In genomic region chr11:19010396-19010811, GRCm38 (mm10) we compare ENCODE assay signal across 8 mouse cellular contexts. TPM values are rescaled to one million over a fixed set of nuclear protein-coding genes. Genes with fewer than 3 reads are reported as not detected.
DNase-seq lines count a peak whose midpoint lies in the region; ATAC-seq lines count a peak whose summit lies in the region.

No protein-coding gene starts in this region.

- H3K4me1 ChIP-seq in lung, embryonic 16.5 days (replicated peaks; ENCODE audit: control insufficient read depth, insufficient read depth, low read length), result peaks cover 9% of the 10 kb centered on the region; the same call in 1 of the 2 replicates
- peaks cover 46% of the 10 kb centered on the region for H3K4me1 ChIP-seq in heart, embryonic 15.5 days (replicated peaks)

- no peak for ATAC-seq in lung, embryonic 16.5 days (ENCODE audit: low read depth)
- ATAC-seq in heart, embryonic 15.5 days (replicated peaks; ENCODE audit: insufficient number of reproducible peaks, insufficient read depth, low FRiP score, low read depth), result no peak

- H3K27ac ChIP-seq in lung, embryonic 16.5 days (ENCODE audit: low read length), result peak overlapping the region; percentile 47
- peak overlapping the region; percentile 77 for H3K27ac ChIP-seq in heart, embryonic 15.5 days

- H3K9me3 ChIP-seq in lung, embryonic 16.5 days (ENCODE audit: control insufficient read depth, low read length), result no peaks in the 10 kb centered on the region
- no peaks in the 10 kb centered on the region for H3K9me3 ChIP-seq in heart, embryonic 15.5 days (replicated peaks)

- peak overlapping the region; percentile 37 for H3K4me3 ChIP-seq in lung, embryonic 16.5 days (ENCODE audit: low read length)
- H3K4me3 ChIP-seq in heart, embryonic 15.5 days, result peak overlapping the region; percentile 32

- H3K27me3 ChIP-seq in lung, embryonic 16.5 days (ENCODE audit: control insufficient read depth, insufficient read depth, low read depth, low read length), result no peaks in the 10 kb centered on the region
- no peaks in the 10 kb centered on the region for H3K27me3 ChIP-seq in heart, embryonic 15.5 days

- peak overlapping the region; percentile 65 for H3K4me2 ChIP-seq in lung, embryonic 16.5 days (ENCODE audit: low read depth, low read length)
- H3K4me2 ChIP-seq in heart, embryonic 15.5 days, result peak overlapping the region; percentile 62

- DNase-seq in lung, postnatal 25 days (ENCODE audit: low spot score), result no peak
- DNase-seq in embryo, embryonic 10 days (ENCODE audit: low spot score), result peak; percentile 62
- DNase-seq in lung, postnatal 10 days, result peak; percentile 53
- no peak for DNase-seq in right cerebral cortex, postnatal 10 days (ENCODE audit: low spot score in 2 of 2)
- DNase-seq in layer of hippocampus, adult 9-11 months, result no peak
- DNase-seq in layer of hippocampus, adult 18-20 months (ENCODE audit: low spot score in 2 of 2), result no peak

- peak overlapping the region; percentile 65 for H3K9ac ChIP-seq in lung, embryonic 16.5 days (ENCODE audit: low read length)
- H3K9ac ChIP-seq in heart, embryonic 15.5 days, result peak overlapping the region; percentile 52

- H3K36me3 ChIP-seq in lung, embryonic 16.5 days (ENCODE audit: control insufficient read depth, insufficient read depth, low read length), result peaks cover 2% of the 10 kb centered on the region; the same call in 1 of the 2 replicates
- no peaks in the 10 kb centered on the region for H3K36me3 ChIP-seq in heart, embryonic 15.5 days

- WGBS in lung, embryonic 16.5 days, result 23% methylated on average over 14 of the region's 14 CpGs
- WGBS in heart, embryonic 15.5 days, result 13% methylated on average over 14 of the region's 14 CpGs

RNA-seq across cellular contexts. Expression of gene Meis1, which starts 8.4 kb away (rescaled TPM):
- polyA plus RNA-seq in lung, embryonic 16.5 days (2015; fragmentation: Nextera tagmentation; extraction: Ambion mirVana), result 94.4 and 99.9 TPM in 2 replicates
- 51.8 and 67.7 TPM in 2 replicates for polyA plus RNA-seq in heart, embryonic 15.5 days (2015; fragmentation: Nextera tagmentation; extraction: Ambion mirVana)
- total RNA-seq in layer of hippocampus, adult 18-20 months (2021), result 1 to 10 TPM; 2.1 to 2.2 TPM

Comparison
In these comparisons a context has a peak if more than half of its experiments do, and no peak if none do; other contexts are left out.
1. DNase-seq: peak in embryo, embryonic 10 days (single experiment) and lung, postnatal 10 days (single experiment); none in lung, postnatal 25 days (single experiment), right cerebral cortex, postnatal 10 days (0 of 2), layer of hippocampus, adult 9-11 months (single experiment) and layer of hippocampus, adult 18-20 months (0 of 2).